Mouse (Mus musculus) kidney, postnatal 0 days (tissue): ENCODE results near the gene Aagab. TPM values are rescaled to one million over a fixed set of nuclear protein-coding genes. Genes with fewer than 3 reads are reported as not detected.
A peak's percentile ranks its signal among the peaks of the same experiment; 100 is the strongest.

Source experiments
- ATAC-seq: fragments of 200-750 bp; cut with Nextera tagmentation; replicated peaks from 2 replicates; pipeline ENCODE4 v1.8.0; 2017; ENCODE audit warnings: low read depth, moderate number of reproducible peaks, moderate TSS enrichment, moderate library complexity; ENCODE audit not compliant: low FRiP score
- DNase-seq: peaks from one replicate; pipeline ENCODE4 v3.0.0-alpha.2; 2016; ENCODE audit warnings: low spot score
- H3K27ac ChIP-seq: fragments of 300-500 bp; sonication (generic); 2 replicates; pipeline ENCODE4 v1.5.1; 2014; ENCODE audit warnings: mild to moderate bottlenecking
- H3K27me3 ChIP-seq: fragments of 300-500 bp; sonication (generic); 2 replicates; pipeline ENCODE4 v1.6.1; 2014; ENCODE audit warnings: low read length, mixed read lengths; ENCODE audit not compliant: insufficient read depth
- H3K36me3 ChIP-seq: fragments of 300-500 bp; sonication (generic); 2 replicates; pipeline ENCODE4 v1.6.1; 2014; ENCODE audit warnings: low read length, mixed read lengths; ENCODE audit not compliant: insufficient read depth
- H3K4me1 ChIP-seq: fragments of 300-500 bp; sonication (generic); replicated peaks from 2 replicates; pipeline ENCODE4 v1.6.1; 2014; ENCODE audit warnings: antibody characterized with exemption, low read length, mixed read lengths; ENCODE audit not compliant: insufficient read depth
- H3K4me2 ChIP-seq: fragments of 300-500 bp; sonication (generic); 2 replicates; pipeline ENCODE4 v1.6.1; 2014; ENCODE audit warnings: mild to moderate bottlenecking, low read length, moderate library complexity, mixed read lengths
- H3K4me3 ChIP-seq: fragments of 300-500 bp; sonication (generic); replicated peaks from 2 replicates; pipeline ENCODE4 v1.5.1; 2014; ENCODE audit warnings: low read depth, low read length
- H3K9ac ChIP-seq: fragments of 300-500 bp; sonication (generic); 2 replicates; pipeline ENCODE4 v1.6.1; 2014; ENCODE audit warnings: low read depth, low read length
- H3K9me3 ChIP-seq: fragments of 300-500 bp; sonication (generic); replicated peaks from 2 replicates; pipeline ENCODE4 v1.6.1; 2016; ENCODE audit warnings: low read length, inconsistent platforms, mixed read lengths
- CTCF ChIP-seq: IDR thresholded peaks from 2 replicates; pipeline ENCODE4 v1.5.1; 2016; ENCODE audit warnings: antibody characterized with exemption, low read depth, mild to moderate bottlenecking, moderate library complexity
- WGBS: fragments of 180-500 bp; shearing (Covaris S2); extraction: QIAGEN DNeasy Blood & Tissue Kit; methylation state at CpG from one replicate; pipeline ENCODE4 v1.1.7; 2014; 5-methylcytosine and 5-hydroxymethylcytosine counted together
- polyA plus RNA-seq: library from polyadenylated mRNA; unstranded; fragments of >200 nt; fragmentation: Nextera tagmentation; extraction: Ambion mirVana; gene quantifications from 2 replicates; pipeline ENCODE4 v1.2.1, GENCODE M21; 2015

Aagab gene
- polyA plus RNA-seq, 1 experiment from 2014 or later: 29.0 TPM

DNA sequence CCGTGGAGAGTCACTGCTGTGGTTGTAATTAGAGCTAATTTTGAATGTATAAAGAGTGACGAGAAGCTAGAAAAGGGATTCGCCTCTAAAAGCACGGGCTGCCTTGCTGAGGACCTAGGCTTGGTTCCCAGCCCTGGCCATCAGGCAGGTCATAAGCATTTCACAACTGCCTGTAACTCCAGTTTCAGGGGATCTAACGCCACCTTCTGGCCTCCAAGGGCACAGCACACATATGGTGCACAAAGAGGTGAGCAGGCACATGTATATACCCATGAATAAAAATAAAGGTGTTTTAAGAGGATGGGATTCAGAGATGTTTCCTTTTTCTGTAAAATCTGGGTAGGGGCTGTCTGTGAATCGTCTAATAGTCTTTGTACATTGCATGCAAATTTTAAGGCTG, 7.8 kb downstream of the Aagab start:
- H3K9me3 ChIP-seq: no peaks in the 10 kb centered on the region
- H3K4me1 ChIP-seq: peaks cover 34% of the 10 kb centered on the region
- H3K4me2 ChIP-seq: no peak overlapping the region
- no peak overlapping the region for H3K4me3 ChIP-seq
- TF ChIP-seq CTCF: peak; percentile 39; the same call in 1 of the 2 replicates
- DNase-seq (no peak), ATAC-seq (no peak)
- peak overlapping the region; percentile 75; the same call in 1 of the 2 replicates for H3K27ac ChIP-seq
- WGBS: 90% methylated on average over 6 of the region's 6 CpGs
- no peaks in the 10 kb centered on the region for H3K27me3 ChIP-seq
- no peaks in the 10 kb centered on the region for H3K36me3 ChIP-seq
- H3K9ac ChIP-seq: no peak overlapping the region

- Histone ChIP-seq H3K4me2 (no peak overlapping the region), H3K9me3 (no peaks in the 10 kb centered on the region), H3K9ac (no peak overlapping the region; the same call in 1 of the 2 replicates), H3K4me3 (no peak overlapping the region), H3K27ac (peak overlapping the region; percentile 75), H3K27me3 (no peaks in the 10 kb centered on the region), H3K36me3 (no peaks in the 10 kb centered on the region), H3K4me1 (peaks cover 34% of the 10 kb centered on the region)
- peak; percentile 62 for DNase-seq
- 21% methylated on average over 13 of the region's 13 CpGs for WGBS
- ATAC-seq: peak; percentile 60; the same call in 1 of the 2 replicates
- no peak for TF ChIP-seq CTCF
Observed at GRCm38 (mm10) chr9:63610841-63611366, 8.4 kb downstream of the Aagab start.

- Histone ChIP-seq H3K4me3 (no peak overlapping the region), H3K9me3 (no peaks in the 10 kb centered on the region), H3K27ac (no peak overlapping the region), H3K4me2 (no peak overlapping the region), H3K36me3 (no peaks in the 10 kb centered on the region), H3K27me3 (no peaks in the 10 kb centered on the region), H3K9ac (no peak overlapping the region), H3K4me1 (peaks cover 34% of the 10 kb centered on the region)
- ATAC-seq: no peak
- TF ChIP-seq CTCF: no peak
- DNase-seq: peak; percentile 41
- 44% methylated on average over 5 of the region's 5 CpGs for whole genome bisulfite sequencing
Observed at GRCm38 (mm10) chr9:63611967-63612366, 9.5 kb downstream of the Aagab start.

GRCm38 (mm10) chr9:63612565-63613515, 10.4 kb downstream of the Aagab start:
- no peak overlapping the region for H3K4me2 ChIP-seq
- no peaks in the 10 kb centered on the region for H3K27me3 ChIP-seq
- H3K27ac ChIP-seq: no peak overlapping the region; the same call in 1 of the 2 replicates
- peak; percentile 58 for TF ChIP-seq CTCF
- 44% methylated on average over 16 of the region's 16 CpGs for WGBS
- H3K4me1 ChIP-seq: peaks cover 34% of the 10 kb centered on the region
- 0 out of 2 replicates have a peak, but pooled peaks have one; percentile 25 for ATAC-seq
- H3K9me3 ChIP-seq: no peaks in the 10 kb centered on the region
- H3K9ac ChIP-seq: no peak overlapping the region
- no peak overlapping the region for H3K4me3 ChIP-seq
- DNase-seq: peak; percentile 76
- peaks cover 5% of the 10 kb centered on the region; the same call in 1 of the 2 replicates for H3K36me3 ChIP-seq

DNA sequence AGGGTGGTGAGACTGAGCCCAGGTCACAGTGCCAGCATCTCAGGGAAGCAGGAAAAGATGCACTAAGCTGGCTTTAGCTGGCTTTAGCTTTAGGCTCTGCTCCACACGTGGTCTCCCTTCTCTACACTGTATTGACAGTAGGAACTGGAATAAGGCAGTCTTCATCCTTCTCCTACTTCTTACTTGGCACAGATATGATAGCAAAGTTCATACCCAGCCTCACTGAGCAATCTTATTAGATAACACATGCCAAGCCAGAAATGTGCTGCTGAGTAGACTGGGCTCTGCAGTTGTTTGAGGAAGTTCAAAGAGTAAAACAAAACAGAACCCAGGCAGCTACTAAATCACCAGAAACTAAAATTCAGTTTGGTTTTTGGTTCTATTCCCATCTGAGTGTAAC, 11.1 kb downstream of the Aagab start:
- no peaks in the 10 kb centered on the region for H3K9me3 ChIP-seq
- H3K9ac ChIP-seq: no peak overlapping the region
- peaks cover 34% of the 10 kb centered on the region for H3K4me1 ChIP-seq
- peaks cover 11% of the 10 kb centered on the region; the same call in 1 of the 2 replicates for H3K36me3 ChIP-seq
- no peaks in the 10 kb centered on the region for H3K27me3 ChIP-seq
- H3K4me3 ChIP-seq: no peak overlapping the region
- no peak for DNase-seq
- H3K4me2 ChIP-seq: no peak overlapping the region
- ATAC-seq: no peak
- WGBS: 46% methylated on average over 1 of the region's 1 CpGs
- H3K27ac ChIP-seq: 0 out of 2 replicates have a peak overlapping the region, but pooled peaks have one; percentile 19
- no peak for TF ChIP-seq CTCF
